Mouse (Mus musculus) MEL (cell line): ENCODE measurements at regions not wholly inside any gene's neighbourhood (a gene's known extent, or its start where the extent isn't known, plus 50 kb on each side); places are given as distances from the start of the nearest gene placed in this dataset.
A peak's percentile ranks its signal among the peaks of the same experiment; 100 is the strongest.

ENCODE experiments used
- DNase-seq: peaks from one replicate; pipeline ENCODE4 v3.0.0; 2011; ENCODE audit warnings: low read depth, low spot score
- H3K27ac ChIP-seq: 2 replicates; pipeline ENCODE4 v1.5.1; 2012; ENCODE audit warnings: low read depth, mild to moderate bottlenecking, control low read depth, low read length, moderate library complexity; ENCODE audit not compliant: control insufficient read depth
- H3K27me3 ChIP-seq, 2 experiments: fragments of 150-350 bp in 1 of 2; sonication (generic) in 1 of 2; 2 replicates each; pipeline ENCODE4 v1.6.1; 2012; ENCODE audit warnings: low read length in 2 of 2, mild to moderate bottlenecking in 2 of 2, improper control_type of control experiment in 1 of 2, moderate library complexity in 1 of 2; ENCODE audit not compliant: insufficient read depth in 2 of 2, control insufficient read depth in 1 of 2
- H3K36me3 ChIP-seq, 2 experiments: 2 replicates each; pipeline ENCODE4 v1.6.1; 2012 to 2014; ENCODE audit warnings: low read length in 2 of 2, improper control_type of control experiment in 1 of 2, inconsistent platforms in 1 of 2, mild to moderate bottlenecking in 1 of 2; ENCODE audit not compliant: insufficient read depth in 2 of 2, control insufficient read depth in 1 of 2
- H3K4me1 ChIP-seq, 2 experiments: fragments of 150-350 bp in 1 of 2; sonication (generic) in 1 of 2; 2 replicates each; pipeline ENCODE4 v1.6.1; 2012; ENCODE audit warnings: low read length in 2 of 2, improper control_type of control experiment in 1 of 2, mild to moderate bottlenecking in 1 of 2; ENCODE audit not compliant: insufficient read depth in 2 of 2, control insufficient read depth in 1 of 2
- H3K4me3 ChIP-seq, 2 experiments: fragments of 150-350 bp in 1 of 2; sonication (generic) in 1 of 2; 2 replicates each; pipeline ENCODE4 v1.5.1; 2012; ENCODE audit warnings: low read depth in 2 of 2, low read length in 2 of 2, mild to moderate bottlenecking in 2 of 2, moderate library complexity in 2 of 2, control low read depth in 1 of 2, improper control_type of control experiment in 1 of 2; ENCODE audit not compliant: control insufficient read depth in 1 of 2, insufficient read depth in 1 of 2
- H3K79me2 ChIP-seq: 2 replicates; pipeline ENCODE4 v1.6.1; 2012; ENCODE audit warnings: mild to moderate bottlenecking, low read length, moderate library complexity; ENCODE audit not compliant: control insufficient read depth, poor library complexity, insufficient read depth
- H3K9ac ChIP-seq: 2 replicates; pipeline ENCODE4 v1.6.1; 2012; ENCODE audit warnings: low read depth, mild to moderate bottlenecking, control low read depth, low read length, moderate library complexity; ENCODE audit not compliant: control insufficient read depth, poor library complexity, severe bottlenecking
- H3K9me3 ChIP-seq: fragments of 150-350 bp; sonication (generic); replicated peaks from 2 replicates; pipeline ENCODE4 v1.6.1; 2012; ENCODE audit warnings: mild to moderate bottlenecking, low read length, improper control_type of control experiment, moderate library complexity; ENCODE audit not compliant: insufficient read depth
- CHD1 ChIP-seq: IDR thresholded peaks from 2 replicates; pipeline ENCODE4 v1.6.1; 2012; ENCODE audit warnings: low read depth, mild to moderate bottlenecking, inconsistent platforms, low read length, improper control_type of control experiment
- CHD2 ChIP-seq: IDR thresholded peaks from 2 replicates; pipeline ENCODE4 v1.6.1; 2011; ENCODE audit warnings: low read length, improper control_type of control experiment
- CTCF ChIP-seq, 3 experiments: IDR thresholded peaks in 2 of 3; conservative IDR thresholded peaks in 1 of 3; 2 replicates each; pipeline ENCODE4 v1.5.1; 2011 to 2012; ENCODE audit warnings: low read length in 3 of 3, low read depth in 2 of 3, mild to moderate bottlenecking in 2 of 3, improper control_type of control experiment in 1 of 3, inconsistent platforms in 1 of 3, mixed read lengths in 1 of 3, moderate library complexity in 1 of 3; ENCODE audit not compliant: control insufficient read depth in 1 of 3, insufficient read depth in 1 of 3, poor library complexity in 1 of 3, severe bottlenecking in 1 of 3
- E2F4 ChIP-seq: IDR thresholded peaks from 2 replicates; pipeline ENCODE4 v1.6.1; 2011; ENCODE audit warnings: low read depth, low read length, improper control_type of control experiment, borderline replicate concordance
- ELF1 ChIP-seq: IDR thresholded peaks from 2 replicates; pipeline ENCODE4 v1.6.1; 2014; ENCODE audit warnings: low read depth, mild to moderate bottlenecking, inconsistent platforms, low read length, improper control_type of control experiment, moderate library complexity
- EP300 ChIP-seq, 2 experiments: IDR thresholded peaks; 2 replicates each; pipeline ENCODE4 v1.6.1; 2011; ENCODE audit warnings: improper control_type of control experiment in 2 of 2, low read length in 2 of 2, low read depth in 1 of 2, mild to moderate bottlenecking in 1 of 2
- GABPA ChIP-seq: IDR thresholded peaks from 2 replicates; pipeline ENCODE4 v1.6.1; 2012; ENCODE audit warnings: low read depth, mild to moderate bottlenecking, inconsistent platforms, low read length, improper control_type of control experiment, moderate library complexity
- HCFC1 ChIP-seq: IDR thresholded peaks from 2 replicates; pipeline ENCODE4 v1.6.1; 2012; ENCODE audit warnings: low read depth, mild to moderate bottlenecking, inconsistent platforms, low read length, improper control_type of control experiment, moderate library complexity
- JUND ChIP-seq: IDR thresholded peaks from 2 replicates; pipeline ENCODE4 v1.6.1; 2011; ENCODE audit warnings: low read depth, mild to moderate bottlenecking, improper control_type of control experiment, low read length
- KAT2A ChIP-seq: conservative IDR thresholded peaks from 2 replicates; pipeline ENCODE4 v1.6.1; 2012; ENCODE audit warnings: low read depth, low read length, improper control_type of control experiment, inconsistent platforms
- MEF2A ChIP-seq: IDR thresholded peaks from 2 replicates; pipeline ENCODE4 v1.6.1; 2014; ENCODE audit warnings: low read depth, mild to moderate bottlenecking, inconsistent platforms, low read length, improper control_type of control experiment; ENCODE audit not compliant: poor library complexity, insufficient replicate concordance, severe bottlenecking; ENCODE audit errors: extremely low read depth
- MYC ChIP-seq: IDR thresholded peaks from 2 replicates; pipeline ENCODE4 v1.6.1; 2011; ENCODE audit warnings: low read depth, mild to moderate bottlenecking, low read length, improper control_type of control experiment, moderate library complexity
- POLR2AphosphoS2 ChIP-seq: IDR thresholded peaks from 2 replicates; pipeline ENCODE4 v1.6.1; 2011; ENCODE audit warnings: low read length, improper control_type of control experiment
- POLR2AphosphoS5 ChIP-seq: IDR thresholded peaks from 2 replicates; pipeline ENCODE4 v1.6.1; 2012; ENCODE audit warnings: low read depth, borderline replicate concordance, mild to moderate bottlenecking, inconsistent platforms, low read length, moderate library complexity, mixed read lengths
- RAD21 ChIP-seq: IDR thresholded peaks from 2 replicates; pipeline ENCODE4 v1.6.1; 2011; ENCODE audit warnings: mild to moderate bottlenecking, low read depth, low read length, improper control_type of control experiment
- RCOR1 ChIP-seq: IDR thresholded peaks from 2 replicates; pipeline ENCODE4 v1.6.1; 2012; ENCODE audit warnings: low read depth, mild to moderate bottlenecking, inconsistent platforms, low read length, improper control_type of control experiment
- SMC3 ChIP-seq: IDR thresholded peaks from 2 replicates; pipeline ENCODE4 v1.6.1; 2011; ENCODE audit warnings: low read depth, low read length, improper control_type of control experiment
- TAL1 ChIP-seq: IDR thresholded peaks from 2 replicates; pipeline ENCODE4 v1.6.1; 2012; ENCODE audit warnings: mild to moderate bottlenecking, inconsistent platforms, low read length, moderate library complexity, mixed read lengths
- TBP ChIP-seq: IDR thresholded peaks from 2 replicates; pipeline ENCODE4 v1.8.0; 2011; ENCODE audit warnings: low read depth, low read length, improper control_type of control experiment
- TCF12 ChIP-seq: IDR thresholded peaks from 2 replicates; pipeline ENCODE4 v1.6.1; 2014; ENCODE audit warnings: low read depth, mild to moderate bottlenecking, inconsistent platforms, low read length, improper control_type of control experiment, moderate library complexity
- UBTF ChIP-seq: IDR thresholded peaks from 2 replicates; pipeline ENCODE4 v1.6.1; 2012; ENCODE audit warnings: low read depth, mild to moderate bottlenecking, inconsistent platforms, low read length, improper control_type of control experiment, moderate library complexity, borderline replicate concordance; ENCODE audit not compliant: insufficient read depth
- ZC3H11A ChIP-seq: IDR thresholded peaks from 2 replicates; pipeline ENCODE4 v1.6.1; 2012; ENCODE audit warnings: low read depth, mild to moderate bottlenecking, inconsistent platforms, low read length, improper control_type of control experiment
- ZMIZ1 ChIP-seq: IDR thresholded peaks from 2 replicates; pipeline ENCODE4 v1.6.1; 2012; ENCODE audit warnings: low read depth, mild to moderate bottlenecking, inconsistent platforms, low read length, improper control_type of control experiment, moderate library complexity

GRCm38 (mm10) chr1:51647955-51648354 is 169.7 kb upstream of the Nabp1 start:
- DNase-seq = no peak
- Histone ChIP-seq H3K36me3 (no peaks in the 10 kb centered on the region), H3K4me3 (no peak overlapping the region), H3K9me3 (no peaks in the 10 kb centered on the region), H3K9ac (no peak overlapping the region), H3K4me1 (no peaks in the 10 kb centered on the region), H3K79me2 (no peaks in the 10 kb centered on the region), H3K27me3 (no peaks in the 10 kb centered on the region), H3K27ac (no peak overlapping the region)
- TF ChIP-seq MYC (no peak), JUND (no peak), CTCF (IDR thresholded peaks at IDR 0.05 in 2 of 3, conservative IDR thresholded peaks at IDR 0.05 in 1 of 3; ENCODE audit: control insufficient read depth in 1 of 3, insufficient read depth in 1 of 3, low read depth in 2 of 3, low read length in 3 of 3, poor library complexity in 1 of 3, severe bottlenecking in 1 of 3) (no peak)

DNA sequence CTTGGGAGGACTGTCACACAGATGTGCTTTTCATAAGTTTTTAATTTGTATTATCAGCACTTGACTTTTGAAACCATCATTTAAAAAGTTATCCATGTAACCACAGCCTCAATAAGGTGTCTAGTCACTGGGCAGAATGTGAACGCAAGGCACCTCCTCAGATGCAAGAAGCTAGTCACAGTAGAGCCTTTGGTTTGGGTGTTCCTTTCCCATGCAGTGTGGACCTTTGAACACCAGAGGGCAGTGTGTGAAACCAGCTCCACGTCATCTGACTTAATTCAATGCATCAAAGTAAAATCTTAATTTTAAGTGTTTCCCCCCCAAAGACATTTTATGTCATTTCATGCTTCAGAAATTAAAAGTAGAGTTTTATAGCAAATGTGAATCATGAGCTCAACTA is 166.2 kb upstream of the Nabp1 start:
- TF ChIP-seq EP300 (IDR thresholded peaks at IDR 0.05; ENCODE audit: low read depth in 1 of 2, low read length in 2 of 2) = no peak
- TF ChIP-seq TAL1 = no peak
- peak; percentile 67 for TF ChIP-seq ZC3H11A
- TF ChIP-seq SMC3 = peak; percentile 93
- TF ChIP-seq ELF1 = no peak
- TF ChIP-seq ZMIZ1 = no peak
- no peak for TF ChIP-seq HCFC1
- TF ChIP-seq CHD2 = no peak
- TF ChIP-seq RCOR1 = no peak
- no peak for TF ChIP-seq MYC
- no peak for TF ChIP-seq E2F4
- TF ChIP-seq TCF12 = no peak
- TF ChIP-seq MEF2A = no peak
- no peak for TF ChIP-seq UBTF
- TF ChIP-seq RAD21 = peak; percentile 63
- no peak for TF ChIP-seq POLR2AphosphoS2
- TF ChIP-seq POLR2AphosphoS5 = no peak
- no peak for TF ChIP-seq GABPA
- no peak for TF ChIP-seq TBP
- peak; percentile 73 to 82 (median 75) for TF ChIP-seq CTCF (IDR thresholded peaks at IDR 0.05 in 2 of 3, conservative IDR thresholded peaks at IDR 0.05 in 1 of 3; ENCODE audit: control insufficient read depth in 1 of 3, insufficient read depth in 1 of 3, low read depth in 2 of 3, low read length in 3 of 3, poor library complexity in 1 of 3, severe bottlenecking in 1 of 3)
- no peak for TF ChIP-seq CHD1
- no peak for TF ChIP-seq KAT2A
- no peaks in the 10 kb centered on the region for H3K9me3 ChIP-seq
- no peak overlapping the region for H3K4me3 ChIP-seq
- H3K9ac ChIP-seq = no peak overlapping the region
- DNase-seq = peak; percentile 62
- H3K4me1 ChIP-seq = no peaks in the 10 kb centered on the region
- no peaks in the 10 kb centered on the region for H3K36me3 ChIP-seq
- H3K27me3 ChIP-seq = no peaks in the 10 kb centered on the region
- H3K79me2 ChIP-seq = no peaks in the 10 kb centered on the region
- no peak overlapping the region for H3K27ac ChIP-seq
